Mouse (Mus musculus): ENCODE data around the gene Tpo.

Tpo gene

GRCm38 (mm10) chr12:30076316-30076715, 56.1 kb downstream of the Tpo start:
- WGBS: 70% methylated on average over 2 of the region's 2 CpGs

GRCm38 (mm10) chr12:30069321-30069720, 63.1 kb downstream of the Tpo start:
- 89% methylated on average over 2 of the region's 2 CpGs for WGBS

GRCm38 (mm10) chr12:30067806-30068205, 64.6 kb downstream of the Tpo start:
- 89% methylated on average over 2 of the region's 2 CpGs for WGBS

- 55% methylated on average over 6 of the region's 6 CpGs for WGBS
These were observed 70.3 kb downstream of the Tpo start for GRCm38 (mm10) chr12:30062118-30062505.

- 42% methylated on average over 1 of the region's 1 CpGs for WGBS
These were observed 70.8 kb downstream of the Tpo start for GRCm38 (mm10) chr12:30061503-30062117.

GRCm38 (mm10) chr12:30058044-30058443, 74.4 kb downstream of the Tpo start:
- 66% methylated on average over 6 of the region's 6 CpGs for WGBS

GRCm38 (mm10) chr12:30054761-30055540, 77.5 kb downstream of the Tpo start:
- WGBS: 89% methylated on average over 11 of the region's 11 CpGs

GRCm38 (mm10) chr12:30050235-30050634, 82.2 kb downstream of the Tpo start:
- 21% methylated on average over 4 of the region's 4 CpGs for whole genome bisulfite sequencing

GRCm38 (mm10) chr12:30049818-30050217, 82.6 kb downstream of the Tpo start:
- 52% methylated on average over 9 of the region's 9 CpGs for WGBS

- WGBS: 79% methylated on average over 6 of the region's 6 CpGs
These were observed 83.6 kb downstream of the Tpo start for GRCm38 (mm10) chr12:30048848-30049247.

GRCm38 (mm10) chr12:30040150-30040549, 92.3 kb downstream of the Tpo start:
- 32% methylated on average over 4 of the region's 4 CpGs for WGBS

GRCm38 (mm10) chr12:30039565-30039964, 92.9 kb downstream of the Tpo start:
- 44% methylated on average over 4 of the region's 4 CpGs for WGBS

GRCm38 (mm10) chr12:30036569-30037055, 95.8 kb downstream of the Tpo start:
- 68% methylated on average over 4 of the region's 4 CpGs for WGBS

- 61% methylated on average over 1 of the region's 1 CpGs for WGBS
These were observed 97.0 kb downstream of the Tpo start for GRCm38 (mm10) chr12:30035406-30035805.

GRCm38 (mm10) chr12:30034681-30035080, 97.7 kb downstream of the Tpo start:
- 81% methylated on average over 5 of the region's 5 CpGs for WGBS

GRCm38 (mm10) chr12:30030571-30030970, 101.9 kb downstream of the Tpo start:
- 84% methylated on average over 5 of the region's 5 CpGs for WGBS

GRCm38 (mm10) chr12:30029111-30029510, 103.3 kb downstream of the Tpo start:
- WGBS: 76% methylated on average over 1 of the region's 1 CpGs

GRCm38 (mm10) chr12:30027721-30028340, 104.6 kb downstream of the Tpo start:
- whole genome bisulfite sequencing: 74% methylated on average over 3 of the region's 3 CpGs

- WGBS: 61% methylated on average over 2 of the region's 2 CpGs
These were observed 108.1 kb downstream of the Tpo start for GRCm38 (mm10) chr12:30024264-30024825.

- 60% methylated on average over 3 of the region's 3 CpGs for WGBS
These were observed 108.9 kb downstream of the Tpo start for GRCm38 (mm10) chr12:30023491-30023890.

GRCm38 (mm10) chr12:30017131-30017530, 115.3 kb downstream of the Tpo start:
- WGBS: 66% methylated on average over 3 of the region's 3 CpGs

- 55% methylated on average over 9 of the region's 9 CpGs for WGBS
These were observed 116.9 kb downstream of the Tpo start for GRCm38 (mm10) chr12:30015501-30015900.

All from cerebral cortex, adult 2 months (tissue).